Mouse (Mus musculus): ENCODE measurements around the gene En2. TPM values are rescaled to one million over a fixed set of nuclear protein-coding genes. Genes with fewer than 3 reads are reported as not detected.

En2 gene
- polyA plus RNA-seq, 1 experiment from 2014 or later, result 0.09 TPM

DNA sequence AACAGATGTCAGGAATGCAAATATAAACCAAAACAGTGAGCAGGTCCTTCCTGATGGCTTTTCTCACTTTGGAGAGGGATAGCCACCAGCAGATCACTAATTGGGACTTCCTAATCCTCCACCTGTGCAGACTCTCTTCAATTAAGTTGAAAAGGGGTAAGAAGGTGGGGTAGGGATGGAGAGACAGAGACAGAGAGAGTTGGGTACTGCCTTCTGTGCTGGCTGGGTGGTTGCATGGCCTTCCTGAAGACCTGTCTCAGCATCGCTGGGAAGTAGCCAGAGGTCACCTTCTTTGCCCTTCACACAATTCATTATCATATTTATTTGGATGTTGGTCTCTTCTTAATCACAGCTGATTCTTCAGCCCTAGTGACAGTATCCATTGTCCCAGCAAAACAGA, 54.1 kb downstream of the En2 start:
- no peak overlapping the region for H3K4me2 ChIP-seq
- no peaks in the 10 kb centered on the region for H3K36me3 ChIP-seq
- no peak overlapping the region for H3K9ac ChIP-seq
- peaks cover 18% of the 10 kb centered on the region for H3K27me3 ChIP-seq
- no peak overlapping the region for H3K27ac ChIP-seq
- ATAC-seq (replicated peaks; ENCODE audit: low FRiP score), result no peak
- whole genome bisulfite sequencing, result 68% methylated on average over 1 of the region's 1 CpGs
- no peaks in the 10 kb centered on the region for H3K4me1 ChIP-seq
- H3K9me3 ChIP-seq (replicated peaks), result no peaks in the 10 kb centered on the region
- H3K4me3 ChIP-seq (replicated peaks), result no peak overlapping the region

Other genes with a start within 250 kb of the En2 start
- gene Insig1, start 94.3 kb upstream of the En2 start, polyA plus RNA-seq (2015; fragmentation: Nextera tagmentation; extraction: Ambion mirVana), result 50.2 and 52.8 TPM in 2 replicates
- gene Cnpy1, start 80.1 kb downstream of the En2 start, polyA plus RNA-seq (2015; fragmentation: Nextera tagmentation; extraction: Ambion mirVana), result 0.16 and 0.17 TPM in 2 replicates
- gene Rbm33, start 151.4 kb downstream of the En2 start, polyA plus RNA-seq (2015; fragmentation: Nextera tagmentation; extraction: Ambion mirVana), result 10.8 and 11.4 TPM in 2 replicates